Mouse (Mus musculus) heart, embryonic 10.5 days (tissue): ENCODE data around the gene Necab2. TPM values are rescaled to one million over a fixed set of nuclear protein-coding genes. Genes with fewer than 3 reads are reported as not detected.

Experiments
- DNase-seq: peaks from one replicate; pipeline ENCODE4 v3.0.0-alpha.2; 2017; ENCODE audit warnings: low spot score
- H3K27ac ChIP-seq: fragments of 300-500 bp; sonication (generic); 2 replicates; pipeline ENCODE4 v1.5.1; 2016; ENCODE audit warnings: mild to moderate bottlenecking
- H3K27me3 ChIP-seq: fragments of 300-500 bp; sonication (generic); 2 replicates; pipeline ENCODE4 v1.6.1; 2016; ENCODE audit warnings: mild to moderate bottlenecking; ENCODE audit not compliant: poor library complexity, insufficient read depth, severe bottlenecking
- H3K36me3 ChIP-seq: fragments of 300-500 bp; sonication (generic); 2 replicates; pipeline ENCODE4 v1.6.1; 2016; ENCODE audit warnings: mild to moderate bottlenecking, moderate library complexity
- H3K4me1 ChIP-seq: fragments of 300-500 bp; sonication (generic); 2 replicates; pipeline ENCODE4 v1.6.1; 2016; ENCODE audit warnings: mild to moderate bottlenecking
- H3K4me3 ChIP-seq: fragments of 300-500 bp; sonication (generic); 2 replicates; pipeline ENCODE4 v1.5.1; 2016; ENCODE audit warnings: mild to moderate bottlenecking, moderate library complexity
- H3K9me3 ChIP-seq: fragments of 300-500 bp; sonication (generic); 2 replicates; pipeline ENCODE4 v1.6.1; 2016; ENCODE audit warnings: mild to moderate bottlenecking, moderate library complexity
- WGBS: fragments of 180-500 bp; shearing (Covaris S2); methylation state at CpG from one replicate; pipeline ENCODE4 v1.1.7; 2016; 5-methylcytosine and 5-hydroxymethylcytosine counted together
- polyA plus RNA-seq: library from polyadenylated mRNA; unstranded; fragments of >200 nt; fragmentation: Nextera tagmentation; extraction: Ambion mirVana; gene quantifications from 2 replicates; pipeline ENCODE4 v1.2.1, GENCODE M21; 2016

Gene Necab2
- polyA plus RNA-seq, 1 experiment from 2014 or later, result 3.4 TPM

GRCm38 (mm10) chr8:119513405-119513804, 66.9 kb downstream of the Necab2 start:
- DNase-seq, result no peak
- Histone ChIP-seq H3K4me3 (no peak overlapping the region), H3K9me3 (no peaks in the 10 kb centered on the region), H3K27me3 (no peaks in the 10 kb centered on the region), H3K27ac (no peak overlapping the region), H3K36me3 (peaks cover 100% of the 10 kb centered on the region), H3K4me1 (0 out of 2 replicates have a peak, but pooled peaks cover 4% of the 10 kb centered on the region)
- WGBS, result 83% methylated on average over 4 of the region's 4 CpGs

- no peak for DNase-seq
- WGBS, result 83% methylated on average over 3 of the region's 3 CpGs
- Histone ChIP-seq H3K36me3 (peaks cover 100% of the 10 kb centered on the region), H3K9me3 (no peaks in the 10 kb centered on the region), H3K27me3 (no peaks in the 10 kb centered on the region), H3K4me1 (peaks cover 6% of the 10 kb centered on the region; the same call in 1 of the 2 replicates), H3K4me3 (no peak overlapping the region), H3K27ac (no peak overlapping the region)
Measured at GRCm38 (mm10) chr8:119514940-119515339, 68.4 kb downstream of the Necab2 start.

GRCm38 (mm10) chr8:119515767-119516166, 69.2 kb downstream of the Necab2 start:
- Histone ChIP-seq H3K4me1 (peaks cover 6% of the 10 kb centered on the region; the same call in 1 of the 2 replicates), H3K27me3 (no peaks in the 10 kb centered on the region), H3K27ac (no peak overlapping the region), H3K4me3 (no peak overlapping the region), H3K9me3 (no peaks in the 10 kb centered on the region), H3K36me3 (peaks cover 100% of the 10 kb centered on the region)
- 73% methylated on average over 3 of the region's 3 CpGs for WGBS
- no peak for DNase-seq

- Histone ChIP-seq H3K9me3 (no peaks in the 10 kb centered on the region), H3K4me3 (no peak overlapping the region), H3K36me3 (peaks cover 100% of the 10 kb centered on the region), H3K27me3 (no peaks in the 10 kb centered on the region), H3K27ac (no peak overlapping the region), H3K4me1 (peaks cover 3% of the 10 kb centered on the region; the same call in 1 of the 2 replicates)
- DNase-seq, result no peak
- 57% methylated on average over 5 of the region's 5 CpGs for WGBS
Measured at GRCm38 (mm10) chr8:119516674-119517073, 70.2 kb downstream of the Necab2 start.

- 72% methylated on average over 7 of the region's 7 CpGs for whole genome bisulfite sequencing
- Histone ChIP-seq H3K4me1 (peaks cover 2% of the 10 kb centered on the region; the same call in 1 of the 2 replicates), H3K4me3 (no peak overlapping the region), H3K27ac (no peak overlapping the region), H3K27me3 (no peaks in the 10 kb centered on the region), H3K9me3 (no peaks in the 10 kb centered on the region), H3K36me3 (peaks cover 97% of the 10 kb centered on the region)
- no peak for DNase-seq
Measured at GRCm38 (mm10) chr8:119520102-119520501, 73.6 kb downstream of the Necab2 start.

Other genes with a start within 250 kb of the Necab2 start
- 250 and 267 TPM in 2 replicates for gene Hsbp1, start 102.2 kb upstream of the Necab2 start, polyA plus RNA-seq
- gene Mlycd, start 51.8 kb upstream of the Necab2 start, polyA plus RNA-seq, result 15.2 and 17.7 TPM in 2 replicates
- gene Osgin1, start 12.6 kb upstream of the Necab2 start, polyA plus RNA-seq, result 0.20 and 2.7 TPM in 2 replicates
- gene Slc38a8, start 55.0 kb downstream of the Necab2 start, polyA plus RNA-seq, result not detected in 2 replicates
- 86.9 and 98.4 TPM in 2 replicates for gene Mbtps1, start 112.0 kb downstream of the Necab2 start, polyA plus RNA-seq
- gene Hsdl1, start 128.5 kb downstream of the Necab2 start, polyA plus RNA-seq, result 35.3 and 47.9 TPM in 2 replicates
- gene Dnaaf1, start 128.5 kb downstream of the Necab2 start, polyA plus RNA-seq, result 0.11 and 0.31 TPM in 2 replicates
- 9.9 and 11.2 TPM in 2 replicates for gene Taf1c, start 158.5 kb downstream of the Necab2 start, polyA plus RNA-seq
- gene Adad2, start 166.0 kb downstream of the Necab2 start, polyA plus RNA-seq, result 0.14 TPM in 1 of 2 replicates, not detected in the other
- gene Kcng4, start 189.0 kb downstream of the Necab2 start, polyA plus RNA-seq, result not detected in 2 replicates
- gene Wfdc1, start 219.6 kb downstream of the Necab2 start, polyA plus RNA-seq, result 1.3 and 1.6 TPM in 2 replicates